Mouse (Mus musculus) spleen, adult 2 months (tissue): ENCODE results near the gene Cog3. TPM values are rescaled to one million over a fixed set of nuclear protein-coding genes. Genes with fewer than 3 reads are reported as not detected.

Experiments used
- DNase-seq, 2 experiments: peaks; one replicate each; pipeline versions ENCODE4 v3.0.0 to v3.0.0-alpha.2; 2012 to 2021; ENCODE audit warnings: low spot score in 2 of 2, low read depth in 1 of 2
- H3K27ac ChIP-seq: fragments of 200-500 bp; 2 replicates; pipeline ENCODE4 v1.5.1; 2012; ENCODE audit warnings: low read length, inconsistent platforms; ENCODE audit not compliant: insufficient read depth
- H3K27me3 ChIP-seq: fragments of 200-500 bp; 2 replicates; pipeline ENCODE4 v1.6.1; 2012; ENCODE audit warnings: mild to moderate bottlenecking, moderate library complexity, low read length, inconsistent platforms; ENCODE audit not compliant: control insufficient read depth, insufficient read depth
- H3K36me3 ChIP-seq: fragments of 200-500 bp; 2 replicates; pipeline ENCODE4 v1.6.1; 2012; ENCODE audit warnings: mild to moderate bottlenecking, low read length, inconsistent platforms; ENCODE audit not compliant: control insufficient read depth, insufficient read depth
- H3K4me1 ChIP-seq: fragments of 200-500 bp; 2 replicates; pipeline ENCODE4 v1.6.1; 2011; ENCODE audit warnings: inconsistent platforms; ENCODE audit not compliant: control insufficient read depth, insufficient read depth, insufficient read length
- H3K4me3 ChIP-seq: fragments of 200-500 bp; 2 replicates; pipeline ENCODE4 v1.5.1; 2011; ENCODE audit warnings: mild to moderate bottlenecking, inconsistent platforms; ENCODE audit not compliant: insufficient read depth, insufficient read length; ENCODE audit errors: extremely low read depth
- CTCF ChIP-seq: fragments of 200-500 bp; IDR thresholded peaks from 2 replicates; pipeline ENCODE4 v1.5.1; 2011; ENCODE audit warnings: mild to moderate bottlenecking, inconsistent platforms; ENCODE audit not compliant: insufficient read depth, insufficient read length, insufficient replicate concordance; ENCODE audit errors: extremely low read depth
- POLR2A ChIP-seq: fragments of 200-500 bp; IDR thresholded peaks from 2 replicates; pipeline ENCODE4 v1.6.1; 2011; ENCODE audit warnings: low read depth, low read length, inconsistent platforms
- WGBS: fragments of 180-500 bp; shearing (Covaris S2); methylation state at CpG from one replicate; pipeline ENCODE4 v1.1.7; 2018; 5-methylcytosine and 5-hydroxymethylcytosine counted together
- polyA plus RNA-seq: library from polyadenylated mRNA; depleted of rRNA; stranded (reverse); fragments of >200 nt; gene quantifications from 2 replicates; pipeline ENCODE4 v1.2.3, GENCODE M21; 2012

Cog3 gene
- polyA plus RNA-seq, 1 experiment = 6.5 TPM

DNA sequence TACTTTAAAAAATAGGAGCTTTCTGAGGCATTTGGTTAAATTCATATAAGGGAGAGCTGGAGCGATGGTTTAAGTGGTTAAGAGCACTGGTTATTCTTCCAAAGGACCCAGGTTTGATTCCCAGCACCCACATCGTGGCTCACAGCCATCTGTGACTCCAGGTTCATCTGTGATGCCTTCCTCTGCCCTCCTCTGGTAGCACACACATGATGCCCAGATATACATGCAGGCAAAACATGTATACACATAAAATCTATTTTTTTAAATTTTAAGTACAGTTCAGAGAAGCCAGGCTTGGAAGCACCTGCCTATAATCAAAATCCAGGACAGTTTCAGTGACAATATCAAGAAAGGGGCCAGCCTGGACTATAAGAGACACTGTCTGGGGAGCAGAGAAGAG is 31.5 kb downstream of the Cog3 start:
- TF ChIP-seq CTCF = no peak
- TF ChIP-seq POLR2A = no peak
- Histone ChIP-seq H3K4me3 (no peak overlapping the region), H3K36me3 (peaks cover 34% of the 10 kb centered on the region), H3K27ac (no peak overlapping the region), H3K4me1 (no peaks in the 10 kb centered on the region), H3K27me3 (no peaks in the 10 kb centered on the region)
- DNase-seq = no peak
- 97% methylated on average over 2 of the region's 2 CpGs for WGBS

DNA sequence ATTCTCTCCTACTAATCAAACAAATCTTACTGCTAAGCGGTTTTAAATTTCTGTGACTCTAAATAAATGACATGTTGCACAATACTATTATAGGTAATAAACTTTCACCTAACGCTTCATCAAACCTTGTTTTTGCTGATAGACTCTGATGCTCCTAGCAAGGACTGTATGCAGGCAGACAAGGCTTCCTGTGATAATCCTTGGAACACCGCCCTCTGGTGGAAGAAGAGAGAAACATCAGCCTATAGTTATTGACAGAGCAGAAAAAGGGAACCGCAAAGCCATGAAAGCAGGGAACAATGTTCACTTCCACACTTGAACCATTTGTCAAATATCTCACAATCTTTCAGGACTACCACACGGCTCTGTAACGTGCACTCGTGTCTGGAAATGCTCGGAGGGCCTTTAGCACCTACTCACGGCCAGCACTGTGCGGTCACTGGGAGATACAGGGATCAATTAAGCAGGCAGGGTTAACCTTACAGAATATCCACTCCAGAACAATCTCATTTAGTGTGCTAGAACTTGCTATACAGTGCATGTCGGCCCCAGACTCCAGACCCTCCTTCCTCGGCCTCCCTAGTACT is 32.2 kb downstream of the Cog3 start:
- TF ChIP-seq CTCF (peak; percentile 40; the same call in 1 of the 2 replicates), POLR2A (no peak)
- DNase-seq = peak; percentile 30 to 35
- no peak overlapping the region for H3K27ac ChIP-seq
- H3K36me3 ChIP-seq = peaks cover 34% of the 10 kb centered on the region
- 56% methylated on average over 12 of the region's 12 CpGs for WGBS
- H3K4me3 ChIP-seq = no peak overlapping the region
- H3K4me1 ChIP-seq = no peaks in the 10 kb centered on the region
- no peaks in the 10 kb centered on the region for H3K27me3 ChIP-seq

DNA sequence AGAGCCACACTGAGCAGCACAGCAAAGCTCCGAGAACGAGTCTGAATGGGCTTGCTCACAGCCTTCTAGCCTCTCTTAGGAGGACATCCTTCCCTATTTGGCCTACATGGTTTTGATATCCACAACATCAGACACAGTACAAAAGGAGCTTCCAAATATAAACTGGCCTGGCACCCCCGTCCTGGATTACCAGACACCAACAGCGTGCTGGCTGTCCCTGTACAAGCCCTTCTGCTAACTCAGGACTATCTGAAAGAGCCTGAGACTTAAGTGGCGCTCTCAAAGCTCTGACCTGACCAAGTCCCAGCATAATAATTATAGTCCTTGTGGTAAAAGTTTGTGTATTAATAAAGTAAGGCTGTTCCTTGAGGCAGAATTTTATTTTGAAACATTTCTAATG is 34.2 kb downstream of the Cog3 start:
- Histone ChIP-seq H3K27ac (no peak overlapping the region), H3K27me3 (no peaks in the 10 kb centered on the region), H3K4me1 (no peaks in the 10 kb centered on the region), H3K4me3 (no peak overlapping the region), H3K36me3 (peaks cover 43% of the 10 kb centered on the region)
- TF ChIP-seq CTCF (no peak), POLR2A (no peak)
- WGBS = 92% methylated on average over 5 of the region's 5 CpGs
- DNase-seq = no peak

GRCm38 (mm10) chr14:75716410-75716809 is 37.9 kb downstream of the Cog3 start:
- no peaks in the 10 kb centered on the region for H3K27me3 ChIP-seq
- H3K4me3 ChIP-seq = no peak overlapping the region
- no peak overlapping the region for H3K27ac ChIP-seq
- 94% methylated on average over 4 of the region's 4 CpGs for WGBS
- no peaks in the 10 kb centered on the region for H3K4me1 ChIP-seq
- no peak for DNase-seq
- no peak for TF ChIP-seq POLR2A
- TF ChIP-seq CTCF = no peak
- H3K36me3 ChIP-seq = peaks cover 47% of the 10 kb centered on the region

DNA sequence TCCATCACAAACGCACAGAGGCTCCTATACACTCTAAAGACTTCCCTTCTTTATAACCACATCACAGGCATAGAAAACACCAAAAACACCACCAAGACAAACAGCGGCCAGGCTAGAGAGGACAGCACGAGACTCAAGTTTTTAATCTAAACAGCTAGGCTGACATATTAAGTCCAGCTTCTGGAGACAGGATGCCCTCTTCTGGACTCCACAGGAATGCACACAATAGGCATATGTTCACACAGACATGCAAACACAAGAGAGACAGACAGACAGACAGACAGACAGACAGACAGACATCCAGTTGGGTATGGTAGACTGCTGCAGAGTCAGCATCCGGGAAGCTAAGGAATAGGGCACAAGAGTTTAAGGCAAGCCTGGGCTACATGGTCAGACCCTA is 40.7 kb downstream of the Cog3 start:
- Histone ChIP-seq H3K4me3 (no peak overlapping the region), H3K4me1 (no peaks in the 10 kb centered on the region), H3K27me3 (no peaks in the 10 kb centered on the region), H3K27ac (no peak overlapping the region), H3K36me3 (peaks cover 44% of the 10 kb centered on the region)
- no peak for DNase-seq
- WGBS = 85% methylated on average over 4 of the region's 4 CpGs
- TF ChIP-seq CTCF (no peak), POLR2A (no peak)

DNA sequence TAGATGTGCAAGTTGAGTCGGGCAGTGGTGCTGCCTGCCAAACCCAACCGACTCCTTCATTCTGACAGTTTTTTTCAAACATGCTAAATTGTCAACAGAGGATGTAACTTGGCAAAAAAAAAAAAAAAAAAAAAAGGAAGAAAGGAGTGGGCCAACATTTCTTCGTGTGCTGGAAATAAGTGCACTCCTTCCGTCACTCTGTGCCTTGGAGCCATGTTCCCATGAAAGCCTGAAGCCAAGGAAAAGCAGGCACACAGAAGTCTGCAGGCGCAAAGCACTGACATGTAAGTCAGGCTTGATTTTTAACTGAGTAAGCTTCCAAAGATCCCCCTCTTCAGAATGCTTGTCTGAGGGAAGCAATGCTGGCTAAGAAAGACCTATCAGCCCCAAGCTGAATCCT is 41.6 kb downstream of the Cog3 start:
- Histone ChIP-seq H3K27ac (no peak overlapping the region), H3K4me1 (no peaks in the 10 kb centered on the region), H3K36me3 (peaks cover 43% of the 10 kb centered on the region), H3K4me3 (no peak overlapping the region), H3K27me3 (no peaks in the 10 kb centered on the region)
- DNase-seq = no peak
- 86% methylated on average over 5 of the region's 5 CpGs for WGBS
- TF ChIP-seq CTCF = no peak
- no peak for TF ChIP-seq POLR2A

DNA sequence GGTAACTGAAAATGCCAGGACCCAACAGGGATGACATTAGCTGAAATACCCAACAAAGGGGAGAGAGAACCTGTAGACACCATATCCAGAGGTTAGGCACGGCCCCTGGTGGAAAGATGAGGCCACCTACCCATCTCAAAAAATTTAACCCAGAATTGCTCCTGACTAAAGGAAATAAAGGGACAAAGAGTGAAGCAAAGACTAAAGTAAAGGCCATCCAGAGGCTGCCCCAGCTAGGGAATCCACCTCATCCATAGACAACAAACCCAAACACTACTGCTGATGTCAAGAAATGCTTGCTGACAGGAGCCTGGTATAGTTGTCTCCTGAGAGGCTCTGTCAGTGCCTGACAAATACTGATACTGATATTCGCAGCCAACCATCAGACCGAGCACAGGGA is 42.6 kb downstream of the Cog3 start:
- peaks cover 37% of the 10 kb centered on the region for H3K36me3 ChIP-seq

More for the DNA sequence above, 42.6 kb downstream of the Cog3 start:
- Histone ChIP-seq H3K4me3 (no peak overlapping the region), H3K27me3 (no peaks in the 10 kb centered on the region), H3K4me1 (no peaks in the 10 kb centered on the region), H3K27ac (no peak overlapping the region)
- WGBS = 92% methylated on average over 3 of the region's 3 CpGs
- no peak for DNase-seq
- TF ChIP-seq POLR2A = no peak
